Mouse (Mus musculus): ENCODE data around the gene Scnm1. TPM values are rescaled to one million over a fixed set of nuclear protein-coding genes. Genes with fewer than 3 reads are reported as not detected.

Scnm1 gene
- polyA plus RNA-seq, 1 experiment from 2014 or later = 79.7 TPM

Small RNA genes lying within 50 kb of the gene (microRNA-seq; reads per million reads assigned to microRNA genes)
- gene Mir8099-1 = not detected

Other genes starting within 250 kb of the Scnm1 start
- gene Psmb4, start 247.1 kb downstream of the Scnm1 start, polyA plus RNA-seq (2016; fragmentation: Nextera tagmentation; extraction: Ambion mirVana) = 364 and 392 TPM in 2 replicates
- gene Selenbp1, start 201.0 kb downstream of the Scnm1 start, polyA plus RNA-seq (2016; fragmentation: Nextera tagmentation; extraction: Ambion mirVana) = 8.5 and 12.5 TPM in 2 replicates
- gene Rfx5, start 179.9 kb downstream of the Scnm1 start, polyA plus RNA-seq (2016; fragmentation: Nextera tagmentation; extraction: Ambion mirVana) = 6.7 and 10.8 TPM in 2 replicates
- gene Pi4kb, start 159.3 kb downstream of the Scnm1 start, polyA plus RNA-seq (2016; fragmentation: Nextera tagmentation; extraction: Ambion mirVana) = 18.9 and 22.2 TPM in 2 replicates
- gene Zfp687, start 118.6 kb downstream of the Scnm1 start, polyA plus RNA-seq (2016; fragmentation: Nextera tagmentation; extraction: Ambion mirVana) = 38.6 and 40.8 TPM in 2 replicates
- 365 and 382 TPM in 2 replicates for gene Psmd4, start 91.4 kb downstream of the Scnm1 start, polyA plus RNA-seq (2016; fragmentation: Nextera tagmentation; extraction: Ambion mirVana)
- gene Pip5k1a, start 27.1 kb downstream of the Scnm1 start, polyA plus RNA-seq (2016; fragmentation: Nextera tagmentation; extraction: Ambion mirVana) = 18.6 and 21.7 TPM in 2 replicates
- gene Vps72, start 23.0 kb downstream of the Scnm1 start, polyA plus RNA-seq (2016; fragmentation: Nextera tagmentation; extraction: Ambion mirVana) = 297 and 327 TPM in 2 replicates
- 1.2 and 1.4 TPM in 2 replicates for gene Tmod4, start 9.5 kb downstream of the Scnm1 start, polyA plus RNA-seq (2016; fragmentation: Nextera tagmentation; extraction: Ambion mirVana)
- gene Lysmd1, start 77 bp upstream of the Scnm1 start, polyA plus RNA-seq (2016; fragmentation: Nextera tagmentation; extraction: Ambion mirVana) = 12.6 and 16.2 TPM in 2 replicates
- 0.35 and 1.9 TPM in 2 replicates for gene Tnfaip8l2, start 8.3 kb upstream of the Scnm1 start, polyA plus RNA-seq (2016; fragmentation: Nextera tagmentation; extraction: Ambion mirVana)
- 8.9 and 15.8 TPM in 2 replicates for gene Sema6c, start 26.4 kb upstream of the Scnm1 start, polyA plus RNA-seq (2016; fragmentation: Nextera tagmentation; extraction: Ambion mirVana)
- 11.4 and 13.1 TPM in 2 replicates for gene Gabpb2, start 83.9 kb upstream of the Scnm1 start, polyA plus RNA-seq (2016; fragmentation: Nextera tagmentation; extraction: Ambion mirVana)
- 82.6 and 85.3 TPM in 2 replicates for gene Cdc42se1, start 94.7 kb upstream of the Scnm1 start, polyA plus RNA-seq (2016; fragmentation: Nextera tagmentation; extraction: Ambion mirVana)
- gene Mllt11, start 98.2 kb upstream of the Scnm1 start, polyA plus RNA-seq (2016; fragmentation: Nextera tagmentation; extraction: Ambion mirVana) = 12.0 and 12.3 TPM in 2 replicates
- 0.65 and 0.92 TPM in 2 replicates for gene Gm128, start 107.6 kb upstream of the Scnm1 start, polyA plus RNA-seq (2016; fragmentation: Nextera tagmentation; extraction: Ambion mirVana)
- gene Bnipl, start 117.2 kb upstream of the Scnm1 start, polyA plus RNA-seq (2016; fragmentation: Nextera tagmentation; extraction: Ambion mirVana) = 0.35 and 0.79 TPM in 2 replicates
- gene Mindy1, start 147.3 kb upstream of the Scnm1 start, polyA plus RNA-seq (2016; fragmentation: Nextera tagmentation; extraction: Ambion mirVana) = 25.8 and 33.0 TPM in 2 replicates
- gene Prune1, start 148.1 kb upstream of the Scnm1 start, polyA plus RNA-seq (2016; fragmentation: Nextera tagmentation; extraction: Ambion mirVana) = 27.7 and 30.5 TPM in 2 replicates
- gene Anxa9, start 173.2 kb upstream of the Scnm1 start, polyA plus RNA-seq (2016; fragmentation: Nextera tagmentation; extraction: Ambion mirVana) = 1.2 and 1.6 TPM in 2 replicates
- gene Cers2, start 180.8 kb upstream of the Scnm1 start, polyA plus RNA-seq (2016; fragmentation: Nextera tagmentation; extraction: Ambion mirVana) = 131 and 144 TPM in 2 replicates
- gene Setdb1, start 223.2 kb upstream of the Scnm1 start, polyA plus RNA-seq (2016; fragmentation: Nextera tagmentation; extraction: Ambion mirVana) = 57.1 and 62.9 TPM in 2 replicates

Measured in limb, embryonic 10.5 days (tissue).